Mouse (Mus musculus) retina, postnatal 7 days (tissue): Measurements from ENCODE around the gene Clcn2.

ENCODE experiments used
- DNase-seq: peaks from one replicate; pipeline ENCODE4 v3.0.0-alpha.2; 2012; ENCODE audit warnings: low read depth, low spot score

Clcn2 gene

DNA sequence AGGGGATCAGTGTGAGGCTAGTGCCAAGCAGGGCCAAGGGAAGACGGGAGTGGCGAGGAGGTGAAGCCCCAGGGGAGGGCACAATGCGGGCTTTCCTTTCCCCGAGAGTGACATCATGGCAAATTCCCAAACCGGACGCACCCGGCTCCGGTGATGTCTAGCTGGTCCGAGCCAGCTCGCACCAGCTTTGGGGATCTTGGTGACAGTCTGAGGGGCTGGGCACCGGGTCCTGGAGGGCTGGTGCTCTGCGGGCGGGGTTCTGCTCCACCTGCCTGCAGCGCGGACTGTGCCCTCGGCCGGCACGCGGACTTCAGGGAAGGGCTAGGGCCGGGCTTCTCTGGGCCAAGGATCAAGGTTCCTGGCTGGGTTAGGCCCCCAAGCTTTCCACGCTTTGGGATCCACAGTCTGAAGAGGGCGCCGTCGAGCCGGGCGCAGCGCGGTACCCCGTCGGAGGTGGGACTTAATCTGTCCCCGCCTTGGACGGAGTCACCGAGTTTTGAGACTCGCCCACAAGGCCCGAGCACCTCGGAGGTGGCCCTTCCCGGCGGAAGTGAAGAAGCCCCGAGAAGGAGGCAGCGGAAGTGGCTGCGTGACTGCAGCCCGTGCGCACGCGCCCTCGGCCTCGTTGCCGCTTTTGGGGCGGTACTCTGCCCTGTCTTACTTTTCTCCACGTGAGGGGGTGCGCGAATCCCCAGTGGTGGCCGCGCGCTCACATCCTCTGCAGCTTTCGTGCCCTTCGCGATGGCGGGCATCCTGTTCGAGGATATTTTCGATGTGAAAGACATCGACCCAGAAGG lies at the start of gene Clcn2, which contains the start of gene Polr2h:
Gene Clcn2, minus strand, starts transcription at position 566 of the 797 bp plus-strand sequence.
Gene Polr2h, plus strand, starts transcription at position 485 of the 797 bp plus-strand sequence.
- DNase-seq: peak; percentile 83

DNA sequence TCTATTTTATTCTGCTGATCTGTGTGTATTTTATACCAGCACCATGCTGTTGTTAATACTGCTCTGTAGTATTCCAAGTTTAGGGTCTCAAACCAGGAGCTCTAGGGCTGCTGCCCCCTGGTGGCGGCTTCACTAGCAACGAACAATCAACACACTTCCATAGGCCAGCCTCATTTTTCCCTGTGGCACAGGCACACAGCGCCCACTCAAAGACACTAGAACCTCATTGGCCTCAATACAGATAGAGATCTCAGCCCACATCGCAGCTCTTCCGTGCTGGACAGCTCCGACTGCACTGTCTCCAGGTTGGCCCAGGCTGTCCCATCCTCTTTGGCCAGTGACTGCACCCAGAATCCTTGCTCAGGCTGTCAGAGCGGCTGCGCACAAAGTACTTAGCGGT lies 47.7 kb upstream of the Clcn2 start:
- DNase-seq: peak; percentile 17

DNA sequence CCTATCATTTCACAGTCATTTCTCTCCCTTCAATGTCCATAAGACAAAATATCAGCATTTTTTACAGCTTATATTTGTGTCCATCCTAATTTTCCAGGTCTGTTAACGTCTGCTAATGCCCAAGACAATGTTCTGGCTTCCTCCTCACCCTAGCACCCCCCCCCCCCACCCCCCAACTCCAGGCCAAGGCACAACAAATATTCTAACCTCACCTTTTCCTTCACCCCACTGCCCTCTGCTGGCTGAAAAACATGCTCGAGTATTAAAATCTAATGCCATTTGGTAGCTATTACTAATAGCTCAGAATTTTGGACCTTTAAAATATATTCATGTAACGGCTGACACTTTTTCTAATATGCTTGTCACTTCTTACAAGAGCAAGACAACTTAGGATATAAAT lies 44.1 kb upstream of the Clcn2 start:
- peak; percentile 37 for DNase-seq

DNA sequence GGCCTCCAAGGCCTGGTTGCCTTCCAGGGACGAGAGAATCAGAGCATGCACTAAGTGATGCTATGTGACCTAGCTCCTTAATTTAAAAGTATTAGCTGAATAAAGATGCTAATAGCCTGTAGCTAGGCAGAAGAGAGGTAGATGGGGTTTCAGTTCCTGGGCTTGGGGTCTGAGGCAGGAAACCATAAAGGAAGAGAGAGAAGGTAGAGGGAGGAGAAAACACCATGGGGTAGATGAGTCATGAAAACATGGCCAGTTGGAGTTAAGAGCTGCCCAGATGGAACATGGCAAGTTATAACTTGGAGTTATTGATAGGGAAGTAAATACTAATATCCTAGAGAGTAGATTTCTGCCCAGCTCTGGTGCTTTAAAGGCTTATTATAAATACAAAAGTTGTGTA lies 39.8 kb upstream of the Clcn2 start:
- DNase-seq: no peak

DNA sequence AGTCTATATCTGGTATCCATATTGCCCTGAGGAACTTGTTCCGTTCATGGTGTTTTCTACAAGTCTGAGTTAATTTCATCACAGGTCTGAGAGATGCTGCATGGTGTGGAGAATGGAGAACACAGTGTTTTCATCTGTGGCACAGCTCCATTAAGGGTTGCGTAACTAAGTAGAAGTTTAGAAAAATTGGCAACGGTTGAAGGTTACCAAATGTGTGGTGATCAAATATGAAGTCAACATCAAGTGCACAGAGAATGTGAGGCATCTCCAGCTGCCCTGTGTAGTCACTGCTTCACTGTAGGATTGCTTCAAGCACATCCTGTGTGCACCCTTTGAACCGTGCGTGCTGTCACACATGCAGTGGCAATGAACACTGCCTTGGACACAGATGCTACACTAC lies 38.5 kb upstream of the Clcn2 start:
- DNase-seq: no peak

DNA sequence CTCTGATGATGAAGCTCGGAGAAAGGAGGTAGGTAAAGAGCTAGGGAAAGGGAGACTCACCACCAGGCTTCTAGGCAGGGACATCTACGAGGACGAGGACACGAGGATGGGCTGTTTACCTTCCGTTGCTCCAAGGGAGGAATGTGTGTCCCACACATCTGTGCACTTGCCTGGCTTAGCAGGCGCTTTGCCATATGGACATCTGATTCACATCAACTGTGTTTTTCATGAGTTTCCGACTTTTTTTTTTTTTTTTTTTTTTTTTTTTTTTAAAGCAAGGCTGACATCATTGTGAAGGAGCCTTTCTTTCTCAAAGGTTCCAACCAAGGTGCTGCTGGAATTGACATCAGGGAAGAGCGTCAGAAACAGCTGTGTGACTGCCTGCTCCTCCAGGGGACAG lies 33.0 kb upstream of the Clcn2 start:
- no peak for DNase-seq

DNA sequence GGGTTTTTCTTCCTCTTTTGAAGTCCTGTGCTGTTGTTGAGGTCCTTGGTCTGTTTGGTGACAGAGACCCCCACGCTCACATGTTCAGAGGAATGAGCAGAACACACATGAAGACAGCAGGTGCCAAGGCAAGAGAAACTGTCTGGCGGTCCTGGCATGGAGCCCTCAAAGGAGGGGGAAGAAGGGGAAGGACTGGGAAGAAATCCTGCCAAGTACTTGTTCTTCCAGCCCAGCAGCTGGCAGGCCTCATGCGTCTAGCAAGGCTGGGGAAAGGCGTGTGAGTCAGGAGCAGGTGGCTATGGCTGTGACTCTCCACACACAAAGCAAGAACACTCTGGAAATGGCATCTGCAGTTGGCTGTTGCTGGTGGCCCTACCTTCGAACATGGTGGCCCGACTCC lies 29.1 kb upstream of the Clcn2 start:
- DNase-seq: no peak

DNA sequence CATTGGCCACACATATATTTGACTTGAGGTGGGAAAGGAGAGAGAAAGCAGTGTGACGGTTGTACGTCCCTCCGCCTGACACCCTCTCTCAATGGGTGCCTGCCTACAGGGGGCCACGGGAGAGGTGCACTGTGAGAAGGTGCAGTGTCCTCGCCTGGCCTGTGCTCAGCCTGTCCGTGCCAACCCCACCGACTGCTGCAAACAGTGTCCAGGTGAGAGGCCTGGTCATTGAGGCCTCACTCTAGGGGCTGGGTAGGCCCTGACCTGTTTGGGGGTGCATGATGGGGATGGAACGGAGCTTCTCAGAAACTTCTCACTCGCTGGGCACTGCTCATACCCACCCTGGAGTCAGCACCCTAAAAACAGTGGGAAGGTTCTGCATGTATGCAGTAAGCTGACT lies 22.3 kb upstream of the Clcn2 start:
- DNase-seq: no peak

DNA sequence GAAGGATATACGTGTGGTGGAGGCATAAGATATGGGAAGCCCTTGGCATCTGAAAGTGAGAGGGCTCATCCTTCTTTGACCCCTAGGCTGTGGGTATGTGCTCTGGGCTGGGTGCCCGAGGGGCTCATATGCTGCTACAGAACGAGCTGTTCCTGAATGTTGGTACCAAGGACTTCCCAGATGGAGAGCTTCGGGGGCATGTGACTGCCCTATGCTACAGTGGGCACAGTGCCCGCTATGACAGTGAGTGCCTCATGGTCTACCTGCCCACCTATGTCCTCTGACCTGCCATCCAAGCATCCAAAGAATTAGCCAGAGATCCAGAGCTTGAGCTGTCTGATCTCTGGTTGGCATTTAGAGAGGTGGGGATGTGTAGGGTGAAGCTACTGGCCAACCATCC lies 19.3 kb upstream of the Clcn2 start:
- DNase-seq: no peak

DNA sequence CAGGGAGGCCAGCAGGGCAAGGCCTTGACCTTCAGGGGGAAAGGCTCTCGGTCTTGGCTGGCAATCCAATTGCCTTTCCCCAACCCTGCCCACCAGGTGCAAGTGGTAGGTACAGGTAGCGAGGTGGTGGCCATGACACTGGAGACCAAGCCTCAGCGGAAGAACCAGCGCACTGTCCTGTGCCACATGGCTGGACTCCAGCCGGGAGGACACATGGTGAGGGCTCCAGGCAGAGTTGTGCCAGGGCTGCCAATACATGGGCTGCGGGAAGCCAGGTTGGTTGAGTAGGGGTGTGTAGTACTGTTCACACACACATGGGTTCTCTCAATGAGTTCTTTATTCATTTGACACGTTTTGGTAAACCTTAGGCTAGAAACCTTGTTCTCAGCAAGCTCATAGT lies 18.6 kb upstream of the Clcn2 start:
- no peak for DNase-seq

DNA sequence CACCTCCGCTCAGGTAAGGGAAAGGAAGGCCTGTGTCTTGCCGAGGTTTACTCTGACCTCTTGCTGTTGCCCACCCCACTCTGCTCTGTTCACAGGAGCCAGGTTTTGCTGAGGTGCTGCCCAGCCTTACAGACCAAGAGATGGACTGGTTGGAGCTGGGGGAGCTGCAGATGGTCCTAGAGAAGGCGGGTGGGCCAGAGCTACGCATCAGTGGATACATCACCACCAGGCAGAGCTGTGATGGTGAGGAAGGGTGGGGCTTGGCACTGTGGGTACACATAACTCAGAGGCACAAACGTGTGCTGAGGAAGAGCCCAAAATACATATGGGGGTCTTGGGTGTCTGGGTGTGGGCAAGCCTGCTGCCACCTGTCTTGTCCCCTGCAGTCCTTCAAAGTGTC lies 18.1 kb upstream of the Clcn2 start:
- no peak for DNase-seq

DNA sequence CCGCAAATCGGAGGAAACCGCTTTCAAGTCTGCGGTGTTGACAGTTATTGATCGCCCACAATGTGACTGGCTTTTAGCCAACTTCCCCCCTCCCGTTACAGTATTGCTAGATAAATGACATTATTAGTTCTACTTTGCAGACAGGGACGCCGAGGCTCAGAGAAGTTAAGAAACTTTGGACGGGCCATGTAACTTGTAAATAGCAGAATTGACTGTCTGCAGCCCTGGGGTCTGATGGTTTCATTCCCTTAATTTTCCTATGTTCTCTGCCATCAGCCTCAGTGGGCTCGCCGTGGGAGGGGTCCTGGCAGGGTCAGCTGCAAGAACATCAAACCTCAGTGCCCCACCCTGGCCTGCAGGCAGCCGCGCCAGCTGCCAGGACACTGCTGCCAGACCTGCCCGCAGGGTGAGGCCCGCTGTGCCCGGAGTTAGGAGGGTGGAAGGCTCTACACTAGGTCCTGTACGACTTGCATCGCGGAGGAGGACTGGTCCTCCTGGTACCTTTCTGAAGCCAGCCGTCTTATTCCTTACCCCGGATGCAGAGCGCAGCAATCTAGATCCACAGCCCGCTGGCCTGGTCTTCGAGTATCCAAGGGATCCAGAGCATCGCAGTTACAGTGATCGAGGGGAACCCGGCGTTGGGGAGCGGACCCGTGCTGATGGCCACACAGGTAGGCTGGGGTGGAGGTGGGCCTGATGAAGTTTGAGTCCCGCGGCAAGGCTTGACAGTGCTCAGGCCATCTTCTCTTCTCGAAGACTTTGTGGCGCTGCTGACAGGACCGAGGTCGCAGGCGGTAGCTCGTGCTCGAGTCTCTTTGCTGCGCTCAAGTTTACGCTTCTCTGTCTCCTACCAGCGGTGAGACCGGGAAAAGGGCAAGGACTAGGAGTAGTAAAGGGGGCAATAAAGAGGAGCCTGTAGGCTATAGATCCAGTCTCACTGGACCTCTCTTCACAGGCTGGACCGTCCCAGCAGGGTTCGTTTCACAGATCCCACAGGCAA lies 16.5 kb upstream of the Clcn2 start, which contains the start of gene Thpo:
Gene Thpo, minus strand, starts transcription at position 781 of the 1,000 bp plus-strand sequence.
- DNase-seq: no peak

DNA sequence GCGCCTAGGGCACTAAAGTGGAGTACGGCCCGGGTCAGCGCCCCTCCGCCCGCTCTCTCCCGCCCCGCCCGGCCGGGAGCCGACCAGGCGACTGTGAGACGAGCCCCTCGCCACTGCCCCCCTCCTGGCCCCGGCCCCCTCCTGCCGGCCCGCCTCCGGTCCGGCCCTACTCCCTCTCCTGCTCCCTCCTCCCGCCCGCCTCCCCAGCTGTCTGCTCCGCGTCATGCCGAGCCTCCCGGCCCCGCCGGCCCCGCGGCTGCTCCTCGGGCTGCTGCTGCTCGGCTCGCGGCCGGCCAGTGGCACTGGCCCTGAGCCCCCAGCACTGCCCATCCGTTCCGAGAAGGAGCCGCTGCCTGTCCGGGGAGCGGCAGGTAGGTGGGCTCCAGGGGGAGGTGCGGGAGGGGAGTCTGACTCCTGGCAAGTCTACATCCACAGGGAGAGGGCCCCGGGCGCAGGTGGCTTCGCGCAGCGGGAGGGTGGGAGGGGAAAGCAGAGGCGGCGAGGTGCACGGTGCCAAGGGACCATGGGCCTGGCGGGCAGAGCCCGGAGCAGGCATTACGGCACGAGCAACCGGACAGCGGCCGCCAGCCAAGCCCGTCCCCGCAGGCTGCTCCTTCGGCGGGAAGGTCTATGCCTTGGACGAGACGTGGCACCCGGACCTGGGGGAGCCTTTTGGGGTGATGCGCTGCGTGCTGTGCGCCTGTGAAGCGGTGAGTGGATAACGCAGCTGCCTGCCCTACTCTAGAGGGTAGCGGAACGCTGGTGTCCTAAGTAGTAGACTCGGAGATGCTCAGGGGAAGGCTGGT lies 15.6 kb upstream of the Clcn2 start, which contains the start of gene Chrd:
Gene Chrd, plus strand, starts transcription at position 203 of the 806 bp plus-strand sequence.
- no peak for DNase-seq

DNA sequence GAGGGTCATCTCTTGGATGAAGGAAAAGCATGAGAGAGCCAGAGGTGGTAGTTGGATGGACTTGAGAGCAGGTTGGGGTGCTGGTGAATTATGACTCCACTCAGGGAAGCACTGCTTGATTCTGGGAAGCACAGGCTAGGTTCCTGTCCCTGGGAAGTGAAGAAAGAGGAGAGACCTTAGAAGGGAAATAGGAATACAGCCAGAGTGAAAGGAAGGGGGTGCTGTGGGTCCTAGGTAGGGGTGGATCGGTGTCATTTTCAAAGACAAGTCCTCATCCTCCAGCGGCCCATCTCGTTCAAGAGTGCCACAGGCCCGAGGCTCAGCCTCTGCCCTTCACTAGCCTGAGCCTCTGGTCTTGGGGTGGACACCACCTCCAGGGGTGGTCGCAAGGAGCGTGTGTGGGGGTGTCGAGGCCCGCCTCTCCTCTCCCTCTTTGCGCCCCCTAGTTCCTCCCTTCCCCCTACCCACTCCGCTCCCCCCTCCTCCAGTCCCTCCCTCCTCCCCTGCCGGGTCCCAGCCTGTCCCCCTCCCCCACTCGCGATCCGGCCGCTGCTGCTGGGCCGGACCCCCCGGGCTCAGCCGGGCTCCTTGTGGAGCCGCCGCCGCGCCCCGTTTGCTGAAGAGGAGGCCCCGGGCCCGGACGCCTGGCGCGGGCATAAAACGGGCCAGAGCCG lies 14.8 kb upstream of the Clcn2 start:
- DNase-seq: no peak

DNA sequence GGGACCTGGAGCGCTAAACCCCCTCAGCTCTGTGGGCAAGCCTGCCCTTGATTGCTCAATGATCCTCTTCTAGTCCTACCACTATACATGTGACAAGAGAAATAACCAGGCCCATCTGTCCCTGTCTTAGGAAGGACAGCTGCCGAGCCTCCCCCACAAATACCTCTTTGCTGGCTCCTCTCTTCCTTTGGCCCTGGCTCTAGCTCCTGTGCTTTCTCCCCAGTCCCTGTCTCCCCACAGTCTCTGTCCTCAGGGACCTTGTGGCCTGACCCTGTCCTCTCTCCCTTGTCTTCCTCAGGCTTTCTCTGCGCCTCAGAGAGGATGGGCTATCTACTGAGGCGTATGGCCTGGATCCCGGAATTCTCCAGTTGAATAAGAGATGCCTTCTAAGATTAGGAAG lies 14.1 kb upstream of the Clcn2 start:
- DNase-seq: no peak

DNA sequence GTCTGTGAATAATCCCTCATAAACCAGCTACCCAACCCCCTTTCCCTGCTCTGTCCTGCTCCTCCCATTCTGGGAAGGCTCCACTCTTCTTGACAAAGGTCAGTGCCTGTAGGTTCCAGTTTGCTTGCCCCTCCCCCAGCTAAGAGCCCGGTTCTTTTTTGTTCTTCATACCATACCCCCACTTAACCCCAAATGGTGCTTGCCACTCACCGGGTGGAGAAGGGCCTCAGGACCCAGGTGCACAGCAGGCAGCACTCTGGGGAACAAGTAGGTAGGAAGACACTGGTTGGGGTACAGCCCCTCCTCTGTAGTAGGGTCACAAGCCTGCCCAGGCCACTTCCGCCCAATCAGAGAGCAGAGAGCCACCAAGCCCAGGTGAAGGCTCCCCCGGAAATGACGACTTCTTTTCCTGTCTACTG lies 12.8 kb upstream of the Clcn2 start:
- DNase-seq: no peak

DNA sequence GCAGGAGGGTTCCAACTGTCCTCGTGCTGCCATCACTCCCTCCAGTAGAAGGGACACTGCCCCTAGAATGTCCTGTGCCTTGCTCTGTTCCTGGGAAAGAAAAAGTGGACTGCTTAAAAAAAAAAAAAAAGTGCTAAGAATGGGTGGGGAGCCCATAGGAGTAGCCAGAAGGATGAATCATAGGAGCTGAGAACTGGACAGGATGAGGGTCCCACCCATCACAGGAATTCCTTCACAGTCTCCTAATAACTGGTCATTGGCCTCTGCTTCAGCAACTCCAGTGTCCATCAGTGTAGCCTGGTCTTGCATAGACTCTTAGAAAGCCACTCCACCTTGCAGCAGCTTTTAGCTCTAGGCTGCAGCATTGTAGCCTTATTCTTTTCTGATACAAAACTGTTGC lies 8.8 kb upstream of the Clcn2 start:
- no peak for DNase-seq

DNA sequence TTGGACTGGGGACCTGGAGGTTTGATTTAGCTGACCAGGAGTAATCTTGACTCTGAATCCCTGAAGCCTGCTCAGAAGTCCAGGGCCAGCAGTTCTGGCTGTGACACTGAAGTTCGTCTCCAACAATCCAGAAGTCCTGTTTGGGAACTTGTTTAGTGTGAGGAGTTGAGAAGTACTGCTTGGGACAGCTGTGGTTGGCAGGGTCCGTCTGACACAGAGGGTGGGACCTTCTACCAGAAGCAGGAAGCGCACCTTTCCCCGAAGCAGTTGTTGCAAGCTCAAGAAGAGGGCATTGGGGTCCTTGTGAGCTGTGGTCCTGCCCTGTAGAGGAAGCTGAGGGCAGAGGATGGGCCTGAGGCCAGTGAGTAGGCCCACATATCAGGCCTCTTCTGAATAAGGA lies 8.2 kb upstream of the Clcn2 start:
- DNase-seq: no peak

DNA sequence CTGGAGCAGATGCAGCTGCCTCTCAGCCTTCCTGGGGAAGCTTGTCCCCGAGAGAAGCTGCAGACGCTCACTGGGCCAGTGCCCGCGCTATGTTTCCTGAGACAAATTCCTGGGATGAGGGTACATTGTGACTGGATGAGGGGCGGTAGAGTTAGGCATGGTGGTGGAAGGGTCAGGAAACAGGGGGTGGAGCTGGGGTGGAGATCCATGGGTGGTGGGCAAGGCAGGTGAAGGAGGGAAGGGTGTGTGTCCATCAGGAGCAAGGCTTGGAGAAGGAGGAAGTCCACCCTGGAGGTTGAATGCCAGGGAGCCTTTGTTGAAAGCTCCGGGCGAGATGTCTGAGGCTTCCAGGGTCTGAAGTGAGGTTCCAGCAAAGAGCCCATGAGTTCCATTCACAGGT lies 7.8 kb upstream of the Clcn2 start:
- no peak for DNase-seq

DNA sequence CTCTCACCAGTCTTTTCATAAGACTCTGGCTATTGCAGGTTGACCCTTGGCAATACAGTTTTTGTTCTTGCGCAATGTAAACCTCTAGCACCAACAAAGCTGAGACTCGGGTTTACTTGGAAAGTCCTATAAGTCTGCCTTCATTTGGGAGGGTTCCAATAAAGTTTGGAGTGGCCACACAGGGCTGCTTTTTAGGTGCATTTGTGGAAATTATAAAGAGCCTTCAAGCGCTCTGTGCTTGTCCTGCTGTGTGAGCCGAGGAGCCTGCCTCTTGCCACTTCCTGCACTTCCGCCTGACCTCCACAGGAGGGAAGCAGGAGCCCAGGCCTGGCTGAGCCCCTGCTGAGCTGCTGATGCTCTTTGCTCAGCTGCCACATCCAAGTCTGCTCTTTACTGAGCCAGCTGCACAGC lies 6.8 kb upstream of the Clcn2 start:
- DNase-seq: no peak

DNA sequence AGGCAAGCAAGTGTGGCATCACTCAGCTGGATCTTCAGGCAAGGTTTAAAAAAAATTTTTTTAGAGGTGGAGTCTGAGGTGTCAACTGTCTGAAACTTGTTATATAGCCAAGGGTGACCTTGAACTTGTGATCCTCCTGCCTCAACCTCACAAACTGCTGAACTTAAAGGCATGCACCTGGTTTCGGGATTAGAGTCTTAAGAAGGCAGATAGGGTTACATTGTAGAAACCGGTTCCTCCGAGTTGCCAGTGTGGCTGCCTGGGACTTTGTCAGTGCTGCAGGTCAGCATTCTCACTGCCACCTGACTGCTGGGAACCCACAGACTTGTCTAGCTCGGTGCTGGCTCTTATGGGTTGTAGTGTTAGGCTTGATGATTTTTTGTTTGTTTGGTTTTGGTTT lies 5.7 kb upstream of the Clcn2 start:
- no peak for DNase-seq
